9 mouse cellular contexts compared by ENCODE assay signal in the genomic region with DNA sequence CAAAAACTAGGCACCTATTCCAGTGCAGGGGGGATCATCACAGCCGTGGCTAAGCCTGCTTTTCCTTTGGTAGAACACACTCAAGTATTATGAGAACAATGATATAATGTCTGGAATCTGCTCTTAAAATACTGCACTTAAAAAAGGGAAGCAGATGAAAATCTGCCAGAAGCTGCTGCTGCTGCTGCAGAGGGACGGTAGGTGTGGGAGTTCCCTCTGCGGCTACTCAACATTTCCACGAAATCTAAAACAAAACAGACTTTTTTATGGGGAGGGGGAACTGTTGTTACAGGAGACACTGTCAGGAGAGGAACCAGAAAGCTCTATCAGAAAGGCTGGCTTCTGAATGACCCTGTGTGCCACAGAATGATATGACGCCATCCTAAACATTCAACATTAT.
DNase-seq lines count a peak whose midpoint lies in the region; ATAC-seq and TF ChIP-seq lines count a peak whose summit lies in the region.
"Had no signal": no experiment of that assay in that cellular context is flagged by ENCODE, and none has a peak within 500 bp of the region (broad histone marks: within the 10 kb centered on the region; RNA-seq: fewer than 3 reads in every experiment).

No protein-coding gene starts in this region.

- H3K27ac ChIP-seq in kidney, embryonic 16.5 days (ENCODE audit: low read length): peak overlapping the region; percentile 20; the same call in 1 of the 2 replicates
- H3K27ac ChIP-seq in hindbrain, postnatal 0 days: peak overlapping the region; percentile 80

- no peaks in the 10 kb centered on the region for H3K9me3 ChIP-seq in kidney, embryonic 16.5 days (ENCODE audit: low read length)
- H3K9me3 ChIP-seq in hindbrain, postnatal 0 days (ENCODE audit: low read length): no peaks in the 10 kb centered on the region
- H3K9me3 ChIP-seq: lung, embryonic 15.5 days had no signal

- H3K4me1 ChIP-seq in kidney, embryonic 16.5 days (ENCODE audit: insufficient read depth, low read length): peaks cover 37% of the 10 kb centered on the region
- H3K4me1 ChIP-seq in hindbrain, postnatal 0 days (ENCODE audit: insufficient read depth, low read length): peaks cover 21% of the 10 kb centered on the region

- no peaks in the 10 kb centered on the region for H3K27me3 ChIP-seq in kidney, embryonic 16.5 days (ENCODE audit: insufficient read depth, low read length)
- no peaks in the 10 kb centered on the region for H3K27me3 ChIP-seq in hindbrain, postnatal 0 days (ENCODE audit: insufficient read depth, low read length)
- H3K27me3 ChIP-seq: lung, embryonic 15.5 days had no signal

- ATAC-seq in kidney, embryonic 16.5 days (ENCODE audit: low FRiP score, low TSS enrichment): no peak
- no peak for ATAC-seq in hindbrain, postnatal 0 days

- no peak overlapping the region for H3K4me2 ChIP-seq in kidney, embryonic 16.5 days (replicated peaks; ENCODE audit: low read depth, low read length)
- H3K4me2 ChIP-seq in hindbrain, postnatal 0 days (ENCODE audit: low read depth, low read length): no peak overlapping the region

- no peak overlapping the region for H3K9ac ChIP-seq in kidney, embryonic 16.5 days (replicated peaks; ENCODE audit: low read length)
- H3K9ac ChIP-seq in hindbrain, postnatal 0 days (replicated peaks; ENCODE audit: low read length): no peak overlapping the region; the same call in 1 of the 2 replicates
- H3K9ac ChIP-seq: lung, embryonic 15.5 days had no signal

- WGBS in kidney, embryonic 16.5 days: 28% methylated on average over 5 of the region's 5 CpGs
- WGBS in hindbrain, postnatal 0 days: 48% methylated on average over 5 of the region's 5 CpGs

- no peaks in the 10 kb centered on the region for H3K36me3 ChIP-seq in kidney, embryonic 16.5 days (ENCODE audit: insufficient read depth, low read length)
- H3K36me3 ChIP-seq in hindbrain, postnatal 0 days (ENCODE audit: insufficient read depth, low read length): no peaks in the 10 kb centered on the region
- H3K36me3 ChIP-seq: lung, embryonic 15.5 days had no signal

- no peak for DNase-seq in kidney, adult 9 months
- DNase-seq in c-Kit-positive CD71-negative TER-119-negative erythroid progenitor cells, embryonic 14.5 days (ENCODE audit: low read depth): peak; percentile 33
- DNase-seq in hindbrain, postnatal 0 days (ENCODE audit: low spot score): no peak
- peak; percentile 47 for DNase-seq in naive thymus-derived CD4-positive, alpha-beta T cell, adult 2 months (ENCODE audit: low read depth)
- DNase-seq in cerebellum, adult 11 months: no peak
- no peak for DNase-seq in gastrocnemius, adult 8-10 months (ENCODE audit: low spot score in 2 of 2)
- DNase-seq in right cerebral cortex, postnatal 4 days: no peak

- H3K4me3 ChIP-seq in kidney, embryonic 16.5 days (ENCODE audit: low read length): no peak overlapping the region
- no peak overlapping the region for H3K4me3 ChIP-seq in hindbrain, postnatal 0 days (ENCODE audit: low read length)
- H3K4me3 ChIP-seq: lung, embryonic 15.5 days had no signal

- no peak for TF ChIP-seq CTCF in hindbrain, postnatal 0 days (IDR thresholded peaks at IDR 0.05; ENCODE audit: low read depth)

Comparison
In these comparisons a context has a peak if more than half of its experiments do, and no peak if none do; other contexts are left out.
1. DNase-seq: peak in c-Kit-positive CD71-negative TER-119-negative erythroid progenitor cells, embryonic 14.5 days (single experiment) and naive thymus-derived CD4-positive, alpha-beta T cell, adult 2 months (single experiment); none in kidney, adult 9 months (single experiment), hindbrain, postnatal 0 days (single experiment), cerebellum, adult 11 months (single experiment), gastrocnemius, adult 8-10 months (0 of 2) and right cerebral cortex, postnatal 4 days (single experiment).